Mouse (Mus musculus) CH12.LX (cell line): ENCODE measurements at regions not wholly inside any gene's neighbourhood (a gene's known extent, or its start where the extent isn't known, plus 50 kb on each side); places are given as distances from the start of the nearest gene placed in this dataset.
A peak's percentile ranks its signal among the peaks of the same experiment; 100 is the strongest.

Source experiments
- DNase-seq: peaks from one replicate; pipeline ENCODE4 v3.0.0-alpha.2; 2013; ENCODE audit errors: extremely low read depth
- H3K27ac ChIP-seq: 2 replicates; pipeline ENCODE4 v1.5.1; 2012; ENCODE audit warnings: low read depth, mild to moderate bottlenecking, control low read depth, moderate library complexity; ENCODE audit not compliant: insufficient read depth
- H3K27me3 ChIP-seq: replicated peaks from 2 replicates; pipeline ENCODE3; 2012; ENCODE audit warnings: inconsistent platforms
- H3K36me3 ChIP-seq, 2 experiments: replicated peaks in 1 of 2; 2 replicates each; pipeline versions ENCODE3 to v1.6.1; 2012; ENCODE audit warnings: inconsistent platforms in 1 of 2, low read length in 1 of 2, mild to moderate bottlenecking in 1 of 2, mixed read lengths in 1 of 2, moderate library complexity in 1 of 2; ENCODE audit not compliant: control insufficient read depth in 1 of 2, insufficient read depth in 1 of 2
- H3K4me1 ChIP-seq, 2 experiments: 2 replicates each; pipeline ENCODE4 v1.6.1; 2012; ENCODE audit warnings: inconsistent platforms in 1 of 2, moderate library complexity in 1 of 2; ENCODE audit not compliant: insufficient read depth in 2 of 2, control insufficient read depth in 1 of 2
- H3K4me2 ChIP-seq: 2 replicates; pipeline ENCODE4 v1.6.1; 2012; ENCODE audit warnings: low read depth, mild to moderate bottlenecking, control low read depth; ENCODE audit not compliant: poor library complexity, insufficient read depth, severe bottlenecking
- H3K4me3 ChIP-seq, 3 experiments: fragments of 150-350 bp in 1 of 3; sonication (generic) in 1 of 3; replicated peaks in 1 of 3; 2 replicates each; pipeline versions ENCODE3 to v1.5.1; 2011 to 2012; ENCODE audit warnings: low read depth in 2 of 3, low read length in 2 of 3, mild to moderate bottlenecking in 2 of 3, moderate library complexity in 2 of 3, control low read depth in 1 of 3, improper control_type of control experiment in 1 of 3, inconsistent platforms in 1 of 3, mixed read lengths in 1 of 3; ENCODE audit not compliant: poor library complexity in 1 of 3
- H3K79me2 ChIP-seq: replicated peaks from 2 replicates; pipeline ENCODE4 v1.6.1; 2012; ENCODE audit warnings: mild to moderate bottlenecking, moderate library complexity; ENCODE audit not compliant: control insufficient read depth, poor library complexity, insufficient read depth, severe bottlenecking; ENCODE audit errors: extremely low read depth
- H3K9ac ChIP-seq: 2 replicates; pipeline ENCODE4 v1.6.1; 2012; ENCODE audit warnings: low read depth, mild to moderate bottlenecking, control low read depth, moderate library complexity; ENCODE audit not compliant: insufficient read depth
- H3K9me3 ChIP-seq: replicated peaks from 2 replicates; pipeline ENCODE3; 2012; ENCODE audit warnings: low read length, inconsistent platforms, mixed read lengths
- BHLHE40 ChIP-seq: IDR thresholded peaks from 2 replicates; pipeline ENCODE4 v1.6.1; 2011; ENCODE audit warnings: mild to moderate bottlenecking, low read depth, low read length, improper control_type of control experiment
- CHD1 ChIP-seq: IDR thresholded peaks from 2 replicates; pipeline ENCODE4 v1.6.1; 2012; ENCODE audit warnings: low read depth, low read length, improper control_type of control experiment, inconsistent platforms
- CTCF ChIP-seq, 2 experiments: IDR thresholded peaks in 1 of 2; conservative IDR thresholded peaks in 1 of 2; 2 replicates each; pipeline ENCODE4 v1.5.1; 2011 to 2012; ENCODE audit warnings: low read depth in 2 of 2, low read length in 2 of 2, improper control_type of control experiment in 1 of 2, inconsistent platforms in 1 of 2, mild to moderate bottlenecking in 1 of 2, moderate library complexity in 1 of 2
- E2F4 ChIP-seq: IDR thresholded peaks from 2 replicates; pipeline ENCODE4 v1.6.1; 2011; ENCODE audit warnings: low read depth, low read length, improper control_type of control experiment; ENCODE audit not compliant: insufficient replicate concordance
- ELF1 ChIP-seq: IDR thresholded peaks from 2 replicates; pipeline ENCODE4 v1.6.1; 2014; ENCODE audit warnings: low read depth, mild to moderate bottlenecking, inconsistent platforms, low read length, improper control_type of control experiment
- EP300 ChIP-seq: IDR thresholded peaks from 2 replicates; pipeline ENCODE4 v1.6.1; 2011; ENCODE audit warnings: low read length, improper control_type of control experiment
- ETS1 ChIP-seq: conservative IDR thresholded peaks from 2 replicates; pipeline ENCODE4 v1.6.1; 2012; ENCODE audit warnings: low read depth, mild to moderate bottlenecking, inconsistent platforms, low read length, improper control_type of control experiment, moderate library complexity
- GABPA ChIP-seq: IDR thresholded peaks from 2 replicates; pipeline ENCODE4 v1.6.1; 2012; ENCODE audit warnings: low read depth, low read length, improper control_type of control experiment, inconsistent platforms; ENCODE audit not compliant: insufficient replicate concordance
- JUND ChIP-seq: conservative IDR thresholded peaks from 2 replicates; pipeline ENCODE4 v1.6.1; 2011; ENCODE audit warnings: low read depth, low read length, improper control_type of control experiment
- KAT2A ChIP-seq: IDR thresholded peaks from 2 replicates; pipeline ENCODE4 v1.6.1; 2012; ENCODE audit warnings: low read length, improper control_type of control experiment, inconsistent platforms; ENCODE audit not compliant: insufficient replicate concordance
- MAFK ChIP-seq: IDR thresholded peaks from 2 replicates; pipeline ENCODE4 v1.6.1; 2011; ENCODE audit warnings: low read length, improper control_type of control experiment; ENCODE audit not compliant: insufficient replicate concordance
- MAX ChIP-seq: IDR thresholded peaks from 2 replicates; pipeline ENCODE4 v1.6.1; 2011; ENCODE audit warnings: low read length, improper control_type of control experiment
- MAZ ChIP-seq: IDR thresholded peaks from 2 replicates; pipeline ENCODE4 v1.6.1; 2012; ENCODE audit warnings: low read depth, mild to moderate bottlenecking, inconsistent platforms, low read length, improper control_type of control experiment, moderate library complexity
- MYC ChIP-seq: IDR thresholded peaks from 2 replicates; pipeline ENCODE4 v1.6.1; 2011; ENCODE audit warnings: low read depth, mild to moderate bottlenecking, improper control_type of control experiment, low read length
- POLR2A ChIP-seq: IDR thresholded peaks from 2 replicates; pipeline ENCODE4 v1.6.1; 2011; ENCODE audit warnings: low read depth, mild to moderate bottlenecking, improper control_type of control experiment, low read length
- SMC3 ChIP-seq: IDR thresholded peaks from 2 replicates; pipeline ENCODE4 v1.6.1; 2011; ENCODE audit warnings: low read depth, low read length, improper control_type of control experiment
- TCF12 ChIP-seq: IDR thresholded peaks from 2 replicates; pipeline ENCODE4 v1.6.1; 2014; ENCODE audit warnings: low read depth, mild to moderate bottlenecking, inconsistent platforms, low read length, improper control_type of control experiment
- UBTF ChIP-seq: IDR thresholded peaks from 2 replicates; pipeline ENCODE4 v1.6.1; 2012; ENCODE audit warnings: low read depth, mild to moderate bottlenecking, inconsistent platforms, low read length, improper control_type of control experiment, moderate library complexity
- USF1 ChIP-seq: IDR thresholded peaks from 2 replicates; pipeline ENCODE4 v1.6.1; 2014; ENCODE audit warnings: low read depth, mild to moderate bottlenecking, inconsistent platforms, low read length, improper control_type of control experiment
- USF2 ChIP-seq: conservative IDR thresholded peaks from 2 replicates; pipeline ENCODE4 v1.6.1; 2011; ENCODE audit warnings: low read depth, low read length, improper control_type of control experiment
- ZC3H11A ChIP-seq: IDR thresholded peaks from 2 replicates; pipeline ENCODE4 v1.6.1; 2012; ENCODE audit warnings: low read depth, mild to moderate bottlenecking, inconsistent platforms, low read length, improper control_type of control experiment
- ZKSCAN1 ChIP-seq: IDR thresholded peaks from 2 replicates; pipeline ENCODE4 v1.6.1; 2012; ENCODE audit warnings: low read depth, inconsistent platforms, low read length, improper control_type of control experiment, borderline replicate concordance
- ZNF384 ChIP-seq: IDR thresholded peaks from 2 replicates; pipeline ENCODE4 v1.6.1; 2012; ENCODE audit warnings: low read depth, low read length, improper control_type of control experiment, inconsistent platforms
- dilution Hi-C: fragments of 300-500 bp; cut with MboI; formaldehyde crosslinking; loops from 2 replicates; pipeline ENCODE4 v1.14.3; 2020; ENCODE audit warnings: low sequenced_read_pairs; ENCODE audit not compliant: extremely low pct_unique_long_range_greater_than_20kb, extremely low pct_ligation_motif_present
- in situ Hi-C: fragments of 300-500 bp; cut with MboI; formaldehyde crosslinking; loops from 3 replicates; pipeline ENCODE4 v1.14.3; 2019; ENCODE audit warnings: low sequenced_read_pairs, low pct_ligation_motif_present, low pct_unique_long_range_greater_than_20kb, mixed read lengths

DNA sequence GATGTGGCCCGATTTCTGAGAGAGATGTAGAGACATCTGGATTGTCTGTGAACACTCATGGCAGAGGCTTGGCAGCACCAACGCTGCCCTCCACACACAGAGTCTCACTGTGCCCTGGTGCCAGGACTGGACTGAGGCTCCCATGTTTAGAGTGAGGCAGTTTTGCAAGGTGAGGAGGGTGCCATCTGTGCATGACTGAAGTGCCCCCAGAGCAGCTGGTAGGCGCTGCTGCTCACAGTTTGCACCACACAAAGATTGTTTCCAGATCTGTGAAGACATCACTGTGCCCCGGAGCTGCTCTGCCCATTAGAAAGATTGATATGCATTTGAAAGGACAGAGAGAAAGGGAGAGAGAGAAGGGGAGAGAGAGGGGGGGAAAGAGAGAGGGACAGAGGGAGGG, 510.6 kb upstream of the Zdhhc25 start:
- TF ChIP-seq SMC3 (no peak), CTCF (conservative IDR thresholded peaks at IDR 0.05 in 1 of 2, IDR thresholded peaks at IDR 0.05 in 1 of 2; ENCODE audit: low read depth in 2 of 2, low read length in 2 of 2) (no peak), USF2 (no peak), KAT2A (no peak), UBTF (no peak), E2F4 (no peak), ETS1 (no peak), CHD1 (no peak)
- H3K4me2 ChIP-seq: no peak overlapping the region
- H3K27ac ChIP-seq: no peak overlapping the region
- in situ Hi-C loops (no loop called here), dilution Hi-C loops (no loop called here)
- H3K36me3 ChIP-seq: no peaks in the 10 kb centered on the region
- H3K4me3 ChIP-seq: no peak overlapping the region
- H3K79me2 ChIP-seq: no peaks in the 10 kb centered on the region
- H3K4me1 ChIP-seq: no peaks in the 10 kb centered on the region
- no peak overlapping the region for H3K9ac ChIP-seq
- no peaks in the 10 kb centered on the region for H3K27me3 ChIP-seq
- peaks cover 81% of the 10 kb centered on the region for H3K9me3 ChIP-seq
- no peak for DNase-seq

DNA sequence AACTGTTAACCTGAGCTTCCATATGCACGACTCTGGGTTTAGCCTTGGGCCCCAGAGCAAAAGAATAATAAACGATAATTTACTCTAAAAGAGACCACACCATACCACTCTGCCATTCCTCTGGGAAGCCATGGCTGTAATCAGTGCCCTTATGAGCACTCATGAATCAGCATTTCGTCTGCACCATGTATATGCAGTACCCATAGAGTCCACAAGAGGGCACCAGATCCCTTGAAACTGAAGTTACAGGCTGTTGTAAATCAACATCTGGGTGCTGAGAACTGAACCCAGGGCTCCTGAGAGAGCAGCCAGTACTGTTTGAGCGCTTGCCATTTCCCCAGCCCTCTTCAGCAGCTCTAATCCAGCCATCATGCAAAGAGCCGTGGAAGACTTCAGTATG, 508.7 kb upstream of the Zdhhc25 start:
- in situ Hi-C loops (no loop called here), dilution Hi-C loops (no loop called here)
- Histone ChIP-seq H3K4me3 (no peak overlapping the region), H3K4me2 (no peak overlapping the region), H3K27me3 (no peaks in the 10 kb centered on the region), H3K27ac (no peak overlapping the region), H3K36me3 (no peaks in the 10 kb centered on the region), H3K9ac (no peak overlapping the region), H3K9me3 (peaks cover 81% of the 10 kb centered on the region), H3K79me2 (no peaks in the 10 kb centered on the region), H3K4me1 (no peaks in the 10 kb centered on the region)
- TF ChIP-seq USF1 (no peak), CTCF (conservative IDR thresholded peaks at IDR 0.05 in 1 of 2, IDR thresholded peaks at IDR 0.05 in 1 of 2; ENCODE audit: low read depth in 2 of 2, low read length in 2 of 2) (peak; percentile 11 to 14; a peak in 2 of 4 replicates), ZNF384 (no peak), POLR2A (no peak)
- peak; percentile 0 for DNase-seq

DNA sequence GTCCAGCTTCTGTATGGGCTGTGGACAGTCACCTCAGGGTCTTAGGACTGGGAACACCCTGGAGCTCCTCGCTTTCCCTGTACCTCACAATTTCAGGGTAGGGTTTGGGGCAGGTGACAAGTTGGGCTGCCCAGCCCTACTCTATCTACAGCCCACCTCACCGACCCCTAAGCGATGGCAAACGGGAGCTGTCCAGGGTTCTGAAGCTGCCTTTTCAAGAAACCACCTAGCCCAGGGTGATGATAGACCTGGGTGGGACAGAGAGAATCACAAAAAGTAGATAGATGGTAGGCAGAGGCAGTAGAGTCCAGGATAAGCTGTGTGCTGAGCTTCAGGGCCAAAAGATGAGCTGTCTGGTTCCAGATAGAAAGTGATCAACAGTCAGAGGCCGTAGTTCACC, 479.7 kb upstream of the Zdhhc25 start:
- Histone ChIP-seq H3K4me2 (no peak overlapping the region), H3K4me1 (no peaks in the 10 kb centered on the region), H3K9me3 (peaks cover 92% of the 10 kb centered on the region), H3K36me3 (no peaks in the 10 kb centered on the region), H3K9ac (no peak overlapping the region), H3K79me2 (no peaks in the 10 kb centered on the region), H3K4me3 (no peak overlapping the region), H3K27ac (no peak overlapping the region), H3K27me3 (no peaks in the 10 kb centered on the region)
- dilution Hi-C loops (no loop called here), in situ Hi-C loops (no loop called here)
- DNase-seq: no peak
- TF ChIP-seq MAFK (no peak), ZKSCAN1 (no peak), GABPA (no peak), ELF1 (no peak), EP300 (no peak), UBTF (no peak), ZNF384 (no peak), USF1 (no peak), ZC3H11A (no peak), MYC (no peak), CTCF (conservative IDR thresholded peaks at IDR 0.05 in 1 of 2, IDR thresholded peaks at IDR 0.05 in 1 of 2; ENCODE audit: low read depth in 2 of 2, low read length in 2 of 2) (no peak), MAZ (no peak), TCF12 (no peak), JUND (no peak), MAX (no peak), BHLHE40 (no peak)
